Comparison of ENCODE assay signal across 9 mouse cellular contexts in genomic region chr10:94072261-94072915, GRCm38 (mm10). TPM values are rescaled to one million over a fixed set of nuclear protein-coding genes. Genes with fewer than 3 reads are reported as not detected.
DNase-seq lines count a peak whose midpoint lies in the region; ATAC-seq and TF ChIP-seq lines count a peak whose summit lies in the region.
"Had no signal": no experiment of that assay in that cellular context is flagged by ENCODE, and none has a peak within 500 bp of the region (broad histone marks: within the 10 kb centered on the region; RNA-seq: fewer than 3 reads in every experiment).

No protein-coding gene starts in this region.

- H3K9me3 ChIP-seq in embryonic facial prominence, embryonic 10.5 days: no peaks in the 10 kb centered on the region
- no peaks in the 10 kb centered on the region for H3K9me3 ChIP-seq in limb, embryonic 13.5 days

- TF ChIP-seq POLR2A in thymus, adult 2 months (IDR thresholded peaks at IDR 0.05; ENCODE audit: control insufficient read depth, extremely low read depth, insufficient read depth, low read length, poor library complexity): no peak

- no peak overlapping the region; the same call in 1 of the 2 replicates for H3K9ac ChIP-seq in limb, embryonic 13.5 days

- no peak overlapping the region for H3K4me3 ChIP-seq in thymus, adult 2 months (ENCODE audit: control insufficient read depth, insufficient read depth, low read length)
- no peak overlapping the region for H3K4me3 ChIP-seq in embryonic facial prominence, embryonic 10.5 days
- no peak overlapping the region for H3K4me3 ChIP-seq in limb, embryonic 13.5 days
- H3K4me3 ChIP-seq: myocyte had no signal

- TF ChIP-seq CTCF in thymus, adult 2 months (IDR thresholded peaks at IDR 0.05; ENCODE audit: borderline replicate concordance, control insufficient read depth, extremely low read depth, insufficient read depth, low read length, poor library complexity): no peak

- ATAC-seq in limb, embryonic 13.5 days (ENCODE audit: low FRiP score, low read depth): peak; percentile 54

- peak overlapping the region; percentile 21; the same call in 1 of the 2 replicates for H3K4me2 ChIP-seq in limb, embryonic 13.5 days (replicated peaks)

- 61% methylated on average over 10 of the region's 10 CpGs for WGBS in thymus, adult 2 months
- WGBS in embryonic facial prominence, embryonic 10.5 days: 62% methylated on average over 10 of the region's 10 CpGs
- 36% methylated on average over 10 of the region's 10 CpGs for WGBS in limb, embryonic 13.5 days

- no peaks in the 10 kb centered on the region; the same call in 1 of the 2 replicates for H3K4me1 ChIP-seq in thymus, adult 2 months (replicated peaks; ENCODE audit: control insufficient read depth, insufficient read depth, low read length)
- H3K4me1 ChIP-seq in embryonic facial prominence, embryonic 10.5 days: peaks cover 31% of the 10 kb centered on the region
- peaks cover 20% of the 10 kb centered on the region for H3K4me1 ChIP-seq in limb, embryonic 13.5 days

- H3K27me3 ChIP-seq in thymus, adult 2 months (ENCODE audit: control insufficient read depth, insufficient read depth, low read length): no peaks in the 10 kb centered on the region
- no peaks in the 10 kb centered on the region for H3K27me3 ChIP-seq in embryonic facial prominence, embryonic 10.5 days (replicated peaks; ENCODE audit: low read depth, poor library complexity, severe bottlenecking)
- no peaks in the 10 kb centered on the region for H3K27me3 ChIP-seq in limb, embryonic 13.5 days

- peak; percentile 9 for DNase-seq in thymus, postnatal 0 days (ENCODE audit: low spot score)
- no peak for DNase-seq in thymus, adult 2 months
- peak; percentile 53 for DNase-seq in embryonic facial prominence, embryonic 10.5 days (ENCODE audit: low spot score)
- DNase-seq in heart, postnatal 14 days: peak; percentile 45 to 64
- DNase-seq in ovary, postnatal 10 days (ENCODE audit: low spot score): peak; percentile 5
- no peak for DNase-seq in frontal cortex, postnatal 36 days (ENCODE audit: low spot score in 2 of 2)
- no peak for DNase-seq in embryo, embryonic 10 days (ENCODE audit: low spot score)

- no peak overlapping the region for H3K27ac ChIP-seq in thymus, adult 2 months (ENCODE audit: control insufficient read depth, insufficient read depth, low read length)
- H3K27ac ChIP-seq in embryonic facial prominence, embryonic 10.5 days (replicated peaks): peak overlapping the region; percentile 75
- H3K27ac ChIP-seq in limb, embryonic 13.5 days: peak overlapping the region; percentile 59

- intact Hi-C loops in heart, postnatal 14 days (cut with DNase I): loop anchor here (5.0 kb wide), 1 partner anchor 45 kb away; no protein-coding TSS in a partner anchor

- H3K36me3 ChIP-seq in thymus, adult 2 months (ENCODE audit: control insufficient read depth, insufficient read depth, low read length): no peaks in the 10 kb centered on the region
- peaks cover 15% of the 10 kb centered on the region for H3K36me3 ChIP-seq in embryonic facial prominence, embryonic 10.5 days (replicated peaks)
- H3K36me3 ChIP-seq in limb, embryonic 13.5 days: peaks cover 9% of the 10 kb centered on the region

RNA-seq across cellular contexts. Expression of gene Fgd6, which starts 36.6 kb away (rescaled TPM):
- polyA plus RNA-seq in thymus, postnatal 0 days (2015; fragmentation: Nextera tagmentation; extraction: Ambion mirVana): 1.5 and 1.7 TPM in 2 replicates
- polyA plus RNA-seq in thymus, adult 2 months (2012; rRNA removed): 1.7 and 2.0 TPM in 2 replicates
- 4.0 and 4.5 TPM in 2 replicates for polyA plus RNA-seq in embryonic facial prominence, embryonic 10.5 days (2016; fragmentation: Nextera tagmentation; extraction: Ambion mirVana)
- total RNA-seq in heart, postnatal 14 days (2021): 1 to 10 TPM; 6.9 to 7.3 TPM
- 3.3 and 4.0 TPM in 2 replicates for polyA plus RNA-seq in limb, embryonic 13.5 days (2015; fragmentation: Nextera tagmentation; extraction: Ambion mirVana)

RNA-seq across cellular contexts. Expression of gene Vezt, which starts 36.8 kb away (rescaled TPM):
- polyA plus RNA-seq in thymus, postnatal 0 days (2015; fragmentation: Nextera tagmentation; extraction: Ambion mirVana): 15.5 and 18.8 TPM in 2 replicates
- 15.8 and 18.4 TPM in 2 replicates for polyA plus RNA-seq in thymus, adult 2 months (2012; rRNA removed)
- 24.8 and 25.0 TPM in 2 replicates for polyA plus RNA-seq in embryonic facial prominence, embryonic 10.5 days (2016; fragmentation: Nextera tagmentation; extraction: Ambion mirVana)
- total RNA-seq in heart, postnatal 14 days (2021): 10 to 100 TPM; 34.9 to 35.3 TPM
- 25.7 and 28.0 TPM in 2 replicates for polyA plus RNA-seq in limb, embryonic 13.5 days (2015; fragmentation: Nextera tagmentation; extraction: Ambion mirVana)

Comparison
In these comparisons a context has a peak if more than half of its experiments do, and no peak if none do; other contexts are left out.
1. DNase-seq: peak in thymus, postnatal 0 days (single experiment), embryonic facial prominence, embryonic 10.5 days (single experiment), heart, postnatal 14 days (2 of 2) and ovary, postnatal 10 days (single experiment); none in thymus, adult 2 months (single experiment), frontal cortex, postnatal 36 days (0 of 2) and embryo, embryonic 10 days (single experiment).